Mouse (Mus musculus): Measurements from ENCODE around the gene Tube1. TPM values are rescaled to one million over a fixed set of nuclear protein-coding genes. Genes with fewer than 3 reads are reported as not detected.

Gene Tube1
- polyA plus RNA-seq, 1 experiment from 2014 or later = 26.7 TPM

- no peak overlapping the region for H3K9ac ChIP-seq (ENCODE audit: low read length)
- 88% methylated on average over 1 of the region's 1 CpGs for WGBS
- no peak overlapping the region for H3K27ac ChIP-seq (replicated peaks; ENCODE audit: low read depth, low read length)
- H3K9me3 ChIP-seq (ENCODE audit: control insufficient read depth, low read length) = no peaks in the 10 kb centered on the region
- H3K4me3 ChIP-seq (ENCODE audit: low read depth, low read length) = no peak overlapping the region
- H3K4me2 ChIP-seq (ENCODE audit: low read depth, severe bottlenecking) = no peak overlapping the region
- no peaks in the 10 kb centered on the region for H3K4me1 ChIP-seq (ENCODE audit: control insufficient read depth, insufficient read depth, low read length)
- ATAC-seq (ENCODE audit: insufficient number of reproducible peaks, low FRiP score, low TSS enrichment, low read depth) = no peak
- H3K27me3 ChIP-seq (ENCODE audit: control insufficient read depth, insufficient read depth, low read length) = no peaks in the 10 kb centered on the region
- no peaks in the 10 kb centered on the region for H3K36me3 ChIP-seq (ENCODE audit: control insufficient read depth, insufficient read depth, low read length)
- DNase-seq (ENCODE audit: low spot score) = no peak
Measured at GRCm38 (mm10) chr10:39161406-39161805, 27.6 kb downstream of the Tube1 start.

DNA sequence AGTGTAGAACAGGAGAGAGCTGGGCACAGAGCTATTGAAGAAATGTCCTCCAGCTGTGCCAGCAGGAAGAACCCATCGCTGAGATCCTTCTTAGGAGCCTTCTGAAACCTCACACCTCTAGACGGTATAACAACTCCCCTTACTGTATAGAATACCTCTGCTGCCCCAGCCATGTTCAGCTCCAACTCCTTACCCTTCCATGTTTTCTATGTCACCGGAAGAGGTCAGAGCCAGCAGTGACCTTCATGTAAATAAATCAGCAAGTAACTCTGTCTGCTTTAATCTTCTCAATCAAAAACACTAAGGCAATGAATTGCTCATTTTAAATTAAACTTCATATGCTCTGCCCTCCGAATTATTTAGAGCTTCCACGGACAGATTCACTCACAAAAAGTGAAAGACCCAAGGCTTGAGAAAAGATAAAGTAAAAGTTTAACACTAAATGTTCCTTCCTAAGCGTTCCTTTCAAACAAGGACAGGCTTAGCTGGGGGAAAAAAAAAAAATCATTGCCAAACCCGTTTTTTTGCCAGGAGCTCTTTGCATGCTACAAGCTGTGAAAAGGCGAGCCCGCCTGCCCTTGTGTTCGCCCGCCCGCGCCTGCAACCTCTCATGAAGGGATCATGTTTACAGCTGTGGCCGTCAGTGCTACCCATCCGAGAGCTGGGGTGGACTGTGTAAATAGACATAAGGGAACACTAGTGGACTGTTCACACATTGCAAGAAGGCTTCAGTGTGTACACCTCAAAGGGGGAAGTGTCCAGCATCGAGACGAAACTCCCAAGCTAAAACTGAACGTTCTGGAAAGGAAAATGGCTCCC lies 29.1 kb downstream of the Tube1 start:
- Histone ChIP-seq H3K36me3 (ENCODE audit: control insufficient read depth, insufficient read depth, low read length) (no peaks in the 10 kb centered on the region), H3K9ac (ENCODE audit: low read length) (no peak overlapping the region), H3K4me2 (ENCODE audit: low read depth, severe bottlenecking) (0 out of 2 replicates have a peak overlapping the region, but pooled peaks have one; percentile 20), H3K9me3 (ENCODE audit: control insufficient read depth, low read length) (no peaks in the 10 kb centered on the region), H3K27me3 (ENCODE audit: control insufficient read depth, insufficient read depth, low read length) (no peaks in the 10 kb centered on the region), H3K4me3 (ENCODE audit: low read depth, low read length) (no peak overlapping the region), H3K27ac (replicated peaks; ENCODE audit: low read depth, low read length) (no peak overlapping the region), H3K4me1 (ENCODE audit: control insufficient read depth, insufficient read depth, low read length) (0 out of 2 replicates have a peak, but pooled peaks cover 4% of the 10 kb centered on the region)
- WGBS = 17% methylated on average over 18 of the region's 18 CpGs
- DNase-seq (ENCODE audit: low spot score) (peak; percentile 68), ATAC-seq (ENCODE audit: insufficient number of reproducible peaks, low FRiP score, low TSS enrichment, low read depth) (no peak)

GRCm38 (mm10) chr10:39163694-39164093 lies 29.9 kb downstream of the Tube1 start, which contains the start of gene Ccn6:
Ccn6 (minus strand) TSS chr10:39163794.
- no peak for DNase-seq (ENCODE audit: low spot score)
- Histone ChIP-seq H3K27ac (replicated peaks; ENCODE audit: low read depth, low read length) (no peak within 1 kb of the TSS), H3K4me2 (ENCODE audit: low read depth, severe bottlenecking) (0 out of 2 replicates have a peak within 1 kb of the TSS, but pooled peaks have one; percentile 20), H3K9ac (ENCODE audit: low read length) (no peak within 1 kb of the TSS), H3K4me3 (ENCODE audit: low read depth, low read length) (no peak within 1 kb of the TSS), H3K9me3 (ENCODE audit: control insufficient read depth, low read length) (no peaks in the 10 kb centered on the region), H3K27me3 (ENCODE audit: control insufficient read depth, insufficient read depth, low read length) (no peaks in the 10 kb centered on the region), H3K36me3 (ENCODE audit: control insufficient read depth, insufficient read depth, low read length) (no peaks in the 10 kb centered on the region), H3K4me1 (ENCODE audit: control insufficient read depth, insufficient read depth, low read length) (0 out of 2 replicates have a peak, but pooled peaks cover 4% of the 10 kb centered on the region)
- ATAC-seq (ENCODE audit: insufficient number of reproducible peaks, low FRiP score, low TSS enrichment, low read depth) = no peak
- 82% methylated on average over 10 of the region's 10 CpGs for WGBS

DNA sequence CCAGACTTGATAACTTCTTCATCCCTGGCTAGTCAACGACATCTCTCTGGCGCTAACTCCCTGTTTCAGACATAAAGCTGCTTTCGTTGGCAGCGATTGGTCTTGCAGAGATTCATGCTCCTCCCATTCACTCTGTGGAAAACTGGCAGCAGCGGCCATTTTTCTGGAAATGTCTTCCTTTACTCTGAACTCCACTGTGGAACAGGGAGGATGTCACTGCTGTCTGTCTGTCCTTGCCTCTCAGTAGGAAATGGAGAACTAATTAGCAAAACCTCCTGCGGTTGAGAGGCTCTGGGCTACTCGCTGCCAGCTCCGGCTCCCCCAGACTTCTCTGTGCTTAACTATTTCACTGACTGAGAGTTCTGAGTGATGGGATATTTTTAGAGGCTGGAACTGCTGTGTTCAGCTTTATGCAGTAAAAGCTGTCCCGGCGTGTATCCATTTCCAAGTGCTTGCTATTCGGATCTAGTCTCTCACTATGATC lies 31.9 kb downstream of the Tube1 start:
- Histone ChIP-seq H3K4me2 (ENCODE audit: low read depth, severe bottlenecking) (0 out of 2 replicates have a peak overlapping the region, but pooled peaks have one; percentile 15), H3K9me3 (ENCODE audit: control insufficient read depth, low read length) (no peaks in the 10 kb centered on the region), H3K4me3 (ENCODE audit: low read depth, low read length) (no peak overlapping the region), H3K4me1 (ENCODE audit: control insufficient read depth, insufficient read depth, low read length) (peaks cover 10% of the 10 kb centered on the region), H3K27me3 (ENCODE audit: control insufficient read depth, insufficient read depth, low read length) (no peaks in the 10 kb centered on the region), H3K27ac (replicated peaks; ENCODE audit: low read depth, low read length) (no peak overlapping the region), H3K36me3 (ENCODE audit: control insufficient read depth, insufficient read depth, low read length) (no peaks in the 10 kb centered on the region), H3K9ac (ENCODE audit: low read length) (peak overlapping the region; percentile 38; the same call in 1 of the 2 replicates)
- ATAC-seq (ENCODE audit: insufficient number of reproducible peaks, low FRiP score, low TSS enrichment, low read depth) (no peak), DNase-seq (ENCODE audit: low spot score) (no peak)
- 41% methylated on average over 11 of the region's 11 CpGs for WGBS

- Histone ChIP-seq H3K4me3 (ENCODE audit: low read depth, low read length) (no peak overlapping the region), H3K9me3 (ENCODE audit: control insufficient read depth, low read length) (no peaks in the 10 kb centered on the region), H3K9ac (ENCODE audit: low read length) (no peak overlapping the region), H3K27me3 (ENCODE audit: control insufficient read depth, insufficient read depth, low read length) (no peaks in the 10 kb centered on the region), H3K4me2 (ENCODE audit: low read depth, severe bottlenecking) (no peak overlapping the region), H3K4me1 (ENCODE audit: control insufficient read depth, insufficient read depth, low read length) (peaks cover 12% of the 10 kb centered on the region), H3K36me3 (ENCODE audit: control insufficient read depth, insufficient read depth, low read length) (no peaks in the 10 kb centered on the region), H3K27ac (replicated peaks; ENCODE audit: low read depth, low read length) (no peak overlapping the region)
- 54% methylated on average over 11 of the region's 11 CpGs for WGBS
- ATAC-seq (ENCODE audit: insufficient number of reproducible peaks, low FRiP score, low TSS enrichment, low read depth) = no peak
- no peak for DNase-seq (ENCODE audit: low spot score)
Measured at GRCm38 (mm10) chr10:39167611-39168010, 33.8 kb downstream of the Tube1 start.

DNA sequence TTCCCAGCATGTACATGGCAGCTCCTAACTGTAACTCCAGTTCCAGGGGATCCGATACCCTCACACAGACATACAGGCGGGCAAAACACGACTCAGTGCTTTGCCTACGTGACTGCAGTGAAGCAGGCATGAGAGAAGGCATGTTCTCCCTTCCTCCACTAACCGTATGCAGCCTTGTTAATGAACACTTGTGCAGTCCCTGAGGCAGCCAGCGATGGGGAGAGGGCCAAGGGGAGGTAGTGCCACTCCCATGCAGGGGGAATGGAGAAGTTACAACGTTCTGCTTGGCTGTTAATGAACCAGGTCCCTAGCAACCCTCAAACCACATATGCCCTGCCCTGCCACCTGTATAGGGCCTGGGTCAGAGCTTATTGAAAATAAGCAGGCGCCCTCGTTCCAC lies 35.9 kb downstream of the Tube1 start:
- Histone ChIP-seq H3K4me1 (ENCODE audit: control insufficient read depth, insufficient read depth, low read length) (peaks cover 15% of the 10 kb centered on the region), H3K27ac (replicated peaks; ENCODE audit: low read depth, low read length) (no peak overlapping the region), H3K9ac (ENCODE audit: low read length) (no peak overlapping the region), H3K27me3 (ENCODE audit: control insufficient read depth, insufficient read depth, low read length) (no peaks in the 10 kb centered on the region), H3K9me3 (ENCODE audit: control insufficient read depth, low read length) (no peaks in the 10 kb centered on the region), H3K36me3 (ENCODE audit: control insufficient read depth, insufficient read depth, low read length) (no peaks in the 10 kb centered on the region), H3K4me2 (ENCODE audit: low read depth, severe bottlenecking) (peak overlapping the region; percentile 42), H3K4me3 (ENCODE audit: low read depth, low read length) (no peak overlapping the region)
- DNase-seq (ENCODE audit: low spot score) (peak; percentile 37), ATAC-seq (ENCODE audit: insufficient number of reproducible peaks, low FRiP score, low TSS enrichment, low read depth) (0 out of 2 replicates have a peak, but pooled peaks have one; percentile 2)
- 25% methylated on average over 9 of the region's 9 CpGs for WGBS

DNA sequence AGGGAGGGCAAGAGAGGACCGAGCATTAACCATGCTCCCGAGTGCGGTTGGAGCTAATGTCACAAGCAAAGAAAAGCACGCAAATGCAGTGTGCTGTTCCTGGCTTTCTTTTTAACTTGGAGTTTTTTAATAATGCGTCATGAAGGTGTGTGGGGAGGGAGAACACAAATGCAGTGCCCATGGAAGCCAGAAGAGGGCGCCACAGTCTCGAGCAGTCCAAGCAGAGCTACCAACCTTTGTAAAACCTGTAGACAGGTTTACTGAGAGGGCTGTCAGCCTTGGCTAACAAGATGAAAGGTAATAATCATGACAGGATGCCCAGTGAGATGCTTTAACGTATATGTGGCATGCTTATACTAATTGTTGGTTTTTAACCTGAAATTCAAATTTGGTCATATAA lies 36.4 kb downstream of the Tube1 start:
- Histone ChIP-seq H3K27me3 (ENCODE audit: control insufficient read depth, insufficient read depth, low read length) (no peaks in the 10 kb centered on the region), H3K9me3 (ENCODE audit: control insufficient read depth, low read length) (no peaks in the 10 kb centered on the region), H3K4me3 (ENCODE audit: low read depth, low read length) (no peak overlapping the region), H3K9ac (ENCODE audit: low read length) (no peak overlapping the region), H3K36me3 (ENCODE audit: control insufficient read depth, insufficient read depth, low read length) (no peaks in the 10 kb centered on the region), H3K4me1 (ENCODE audit: control insufficient read depth, insufficient read depth, low read length) (peaks cover 15% of the 10 kb centered on the region), H3K4me2 (ENCODE audit: low read depth, severe bottlenecking) (peak overlapping the region; percentile 42), H3K27ac (replicated peaks; ENCODE audit: low read depth, low read length) (no peak overlapping the region)
- peak; percentile 91 for DNase-seq (ENCODE audit: low spot score)
- 2% methylated on average over 8 of the region's 8 CpGs for WGBS
- ATAC-seq (ENCODE audit: insufficient number of reproducible peaks, low FRiP score, low TSS enrichment, low read depth) = no peak; the same call in 1 of the 2 replicates

- Histone ChIP-seq H3K27ac (replicated peaks; ENCODE audit: low read depth, low read length) (no peak overlapping the region), H3K9ac (ENCODE audit: low read length) (no peak overlapping the region), H3K4me3 (ENCODE audit: low read depth, low read length) (no peak overlapping the region), H3K36me3 (ENCODE audit: control insufficient read depth, insufficient read depth, low read length) (no peaks in the 10 kb centered on the region), H3K4me1 (ENCODE audit: control insufficient read depth, insufficient read depth, low read length) (peaks cover 15% of the 10 kb centered on the region), H3K9me3 (ENCODE audit: control insufficient read depth, low read length) (no peaks in the 10 kb centered on the region), H3K4me2 (ENCODE audit: low read depth, severe bottlenecking) (peak overlapping the region; percentile 75; the same call in 1 of the 2 replicates), H3K27me3 (ENCODE audit: control insufficient read depth, insufficient read depth, low read length) (no peaks in the 10 kb centered on the region)
- 12% methylated on average over 6 of the region's 6 CpGs for whole genome bisulfite sequencing
- DNase-seq (ENCODE audit: low spot score) (peak; percentile 38), ATAC-seq (ENCODE audit: insufficient number of reproducible peaks, low FRiP score, low TSS enrichment, low read depth) (no peak)
Measured at GRCm38 (mm10) chr10:39170706-39171105, 36.9 kb downstream of the Tube1 start.
